Mouse (Mus musculus) urinary bladder, adult 2 months (tissue): ENCODE data around the gene Npw. TPM values are rescaled to one million over a fixed set of nuclear protein-coding genes. Genes with fewer than 3 reads are reported as not detected.

Experiments used
- polyA plus RNA-seq: library from polyadenylated mRNA; depleted of rRNA; stranded (reverse); fragments of >200 nt; gene quantifications from 2 replicates; pipeline ENCODE4 v1.2.3, GENCODE M21; 2012; rRNA removed

Gene Npw
- polyA plus RNA-seq, 1 experiment = 0.80 TPM

Other genes with a start within 250 kb of the Npw start
- 119 and 134 TPM in 2 replicates for gene Rnps1, start 243.9 kb downstream of the Npw start, polyA plus RNA-seq
- gene Eci1, start 231.8 kb downstream of the Npw start, polyA plus RNA-seq = 116 and 139 TPM in 2 replicates
- 47.5 and 62.9 TPM in 2 replicates for gene Dnase1l2, start 215.4 kb downstream of the Npw start, polyA plus RNA-seq
- gene E4f1, start 188.1 kb downstream of the Npw start, polyA plus RNA-seq = 55.8 and 61.5 TPM in 2 replicates
- gene Pgp, start 188.1 kb downstream of the Npw start, polyA plus RNA-seq = 31.8 and 33.5 TPM in 2 replicates
- 0.10 and 0.19 TPM in 2 replicates for gene Bricd5, start 184.6 kb downstream of the Npw start, polyA plus RNA-seq
- 20.9 and 21.7 TPM in 2 replicates for gene Mlst8, start 179.4 kb downstream of the Npw start, polyA plus RNA-seq
- gene Caskin1, start 169.9 kb downstream of the Npw start, polyA plus RNA-seq = 0.76 and 1.1 TPM in 2 replicates
- 174 and 223 TPM in 2 replicates for gene Traf7, start 130.5 kb downstream of the Npw start, polyA plus RNA-seq
- 1.4 and 1.5 TPM in 2 replicates for gene Rab26, start 124.2 kb downstream of the Npw start, polyA plus RNA-seq
- 69.8 and 84.0 TPM in 2 replicates for gene Pkd1, start 108.6 kb downstream of the Npw start, polyA plus RNA-seq
- 95.3 and 112 TPM in 2 replicates for gene Tsc2, start 25.8 kb downstream of the Npw start, polyA plus RNA-seq
- gene Nthl1, start 25.8 kb downstream of the Npw start, polyA plus RNA-seq = 21.7 and 22.0 TPM in 2 replicates
- gene Slc9a3r2, start 8.1 kb downstream of the Npw start, polyA plus RNA-seq = 59.2 and 63.5 TPM in 2 replicates
- gene Zfp598, start 11.2 kb upstream of the Npw start, polyA plus RNA-seq = 42.9 and 54.2 TPM in 2 replicates
- gene Syngr3, start 31.5 kb upstream of the Npw start, polyA plus RNA-seq = 0.58 and 0.62 TPM in 2 replicates
- 21.0 and 23.7 TPM in 2 replicates for gene Gfer, start 37.7 kb upstream of the Npw start, polyA plus RNA-seq
- gene Noxo1, start 37.8 kb upstream of the Npw start, polyA plus RNA-seq = 7.6 and 10.7 TPM in 2 replicates
- gene Tbl3, start 49.2 kb upstream of the Npw start, polyA plus RNA-seq = 31.4 and 34.8 TPM in 2 replicates
- gene Rnf151, start 59.6 kb upstream of the Npw start, polyA plus RNA-seq = 0.18 and 0.30 TPM in 2 replicates
- 1,660 and 1,865 TPM in 2 replicates for gene Rps2, start 59.7 kb upstream of the Npw start, polyA plus RNA-seq
- 298 and 302 TPM in 2 replicates for gene Ndufb10, start 66.0 kb upstream of the Npw start, polyA plus RNA-seq
- gene Rpl3l, start 69.4 kb upstream of the Npw start, polyA plus RNA-seq = 0.19 and 0.29 TPM in 2 replicates
- 195 and 227 TPM in 2 replicates for gene Msrb1, start 78.2 kb upstream of the Npw start, polyA plus RNA-seq
- gene Hs3st6, start 94.5 kb upstream of the Npw start, polyA plus RNA-seq = 0.43 and 0.77 TPM in 2 replicates
- 0.75 and 0.83 TPM in 2 replicates for gene Meiob, start 145.8 kb upstream of the Npw start, polyA plus RNA-seq
- 52.8 and 75.6 TPM in 2 replicates for gene Hagh, start 181.7 kb upstream of the Npw start, polyA plus RNA-seq
- gene Fahd1, start 191.9 kb upstream of the Npw start, polyA plus RNA-seq = 20.5 and 21.0 TPM in 2 replicates
- gene Igfals, start 207.5 kb upstream of the Npw start, polyA plus RNA-seq = 0.94 and 1.7 TPM in 2 replicates
- 17.6 and 22.4 TPM in 2 replicates for gene Nubp2, start 227.9 kb upstream of the Npw start, polyA plus RNA-seq
- gene Spsb3, start 228.2 kb upstream of the Npw start, polyA plus RNA-seq = 30.2 and 34.8 TPM in 2 replicates
- 34.7 and 40.0 TPM in 2 replicates for gene Eme2, start 236.6 kb upstream of the Npw start, polyA plus RNA-seq
- 75.8 and 85.5 TPM in 2 replicates for gene Mrps34, start 236.7 kb upstream of the Npw start, polyA plus RNA-seq
- 64.2 and 64.4 TPM in 2 replicates for gene Nme3, start 238.0 kb upstream of the Npw start, polyA plus RNA-seq